Mouse (Mus musculus) neural tube, embryonic 14.5 days (tissue): ENCODE data around the gene Sfxn5. TPM values are rescaled to one million over a fixed set of nuclear protein-coding genes. Genes with fewer than 3 reads are reported as not detected.

Experiments used
- ATAC-seq: fragments of 200-750 bp; cut with Nextera tagmentation; 2 replicates; pipeline ENCODE4 v1.8.0; 2017; ENCODE audit warnings: low read depth, mild to moderate bottlenecking, moderate TSS enrichment, moderate library complexity
- H3K27ac ChIP-seq: fragments of 300-500 bp; sonication (generic); 2 replicates; pipeline ENCODE4 v1.5.1; 2014; ENCODE audit warnings: low read depth, mild to moderate bottlenecking, control low read depth, low read length, moderate library complexity, mixed read lengths
- H3K27me3 ChIP-seq: fragments of 300-500 bp; sonication (generic); 2 replicates; pipeline ENCODE4 v1.6.1; 2014; ENCODE audit warnings: low read length; ENCODE audit not compliant: control insufficient read depth, insufficient read depth
- H3K36me3 ChIP-seq: fragments of 300-500 bp; sonication (generic); 2 replicates; pipeline ENCODE4 v1.6.1; 2014; ENCODE audit warnings: low read length, mixed read lengths; ENCODE audit not compliant: control insufficient read depth, insufficient read depth
- H3K4me1 ChIP-seq: fragments of 300-500 bp; sonication (generic); 2 replicates; pipeline ENCODE4 v1.6.1; 2014; ENCODE audit warnings: low read length; ENCODE audit not compliant: control insufficient read depth, insufficient read depth
- H3K4me2 ChIP-seq: fragments of 300-500 bp; sonication (generic); 2 replicates; pipeline ENCODE4 v1.6.1; 2014; ENCODE audit warnings: mild to moderate bottlenecking, low read depth, low read length, control low read depth
- H3K4me3 ChIP-seq: fragments of 300-500 bp; sonication (generic); 2 replicates; pipeline ENCODE4 v1.5.1; 2014; ENCODE audit warnings: low read depth, low read length, control low read depth, mixed read lengths
- H3K9ac ChIP-seq: fragments of 300-500 bp; sonication (generic); replicated peaks from 2 replicates; pipeline ENCODE4 v1.6.1; 2014; ENCODE audit warnings: low read depth, mild to moderate bottlenecking, control low read depth, low read length, mixed read lengths
- H3K9me3 ChIP-seq: fragments of 300-500 bp; sonication (generic); 2 replicates; pipeline ENCODE4 v1.6.1; 2016; ENCODE audit warnings: low read length; ENCODE audit not compliant: control insufficient read depth
- WGBS: fragments of 180-500 bp; shearing (Covaris S2); extraction: QIAGEN DNeasy Blood & Tissue Kit; methylation state at CpG from one replicate; pipeline ENCODE4 v1.1.7; 2014; 5-methylcytosine and 5-hydroxymethylcytosine counted together
- polyA plus RNA-seq: library from polyadenylated mRNA; unstranded; fragments of >200 nt; fragmentation: Nextera tagmentation; extraction: Ambion mirVana; gene quantifications from 2 replicates; pipeline ENCODE4 v1.2.1, GENCODE M21; 2014

The Sfxn5 gene
- polyA plus RNA-seq, 1 experiment from 2014 or later, result 29.7 TPM

- no peak overlapping the region for H3K9ac ChIP-seq
- WGBS, result 37% methylated on average over 10 of the region's 10 CpGs
- ATAC-seq, result peak; percentile 66
Observed at GRCm38 (mm10) chr6:85293255-85294003, 39.8 kb downstream of the Sfxn5 start.

GRCm38 (mm10) chr6:85290869-85291824, 42.1 kb downstream of the Sfxn5 start:
- Histone ChIP-seq H3K4me1 (peaks cover 13% of the 10 kb centered on the region), H3K4me3 (no peak overlapping the region), H3K36me3 (no peaks in the 10 kb centered on the region), H3K27ac (no peak overlapping the region), H3K4me2 (no peak overlapping the region), H3K27me3 (no peaks in the 10 kb centered on the region), H3K9me3 (no peaks in the 10 kb centered on the region), H3K9ac (no peak overlapping the region)
- 92% methylated on average over 16 of the region's 16 CpGs for WGBS
- no peak for ATAC-seq

More at GRCm38 (mm10) chr6:85293255-85294003, 39.8 kb downstream of the Sfxn5 start:
- H3K4me2 ChIP-seq, result no peak overlapping the region
- H3K36me3 ChIP-seq, result no peaks in the 10 kb centered on the region
- peaks cover 13% of the 10 kb centered on the region for H3K4me1 ChIP-seq
- H3K9me3 ChIP-seq, result no peaks in the 10 kb centered on the region
- no peak overlapping the region; the same call in 1 of the 2 replicates for H3K27ac ChIP-seq
- no peaks in the 10 kb centered on the region for H3K27me3 ChIP-seq
- H3K4me3 ChIP-seq, result no peak overlapping the region

GRCm38 (mm10) chr6:85288193-85288857, 44.9 kb downstream of the Sfxn5 start:
- peaks cover 2% of the 10 kb centered on the region for H3K4me1 ChIP-seq
- no peaks in the 10 kb centered on the region for H3K36me3 ChIP-seq
- no peaks in the 10 kb centered on the region for H3K27me3 ChIP-seq
- no peaks in the 10 kb centered on the region for H3K9me3 ChIP-seq
- 89% methylated on average over 4 of the region's 4 CpGs for WGBS
- H3K4me3 ChIP-seq, result no peak overlapping the region
- ATAC-seq, result no peak
- H3K9ac ChIP-seq, result no peak overlapping the region
- no peak overlapping the region for H3K4me2 ChIP-seq
- H3K27ac ChIP-seq, result no peak overlapping the region

GRCm38 (mm10) chr6:85286283-85287047, 46.8 kb downstream of the Sfxn5 start:
- Histone ChIP-seq H3K4me1 (no peaks in the 10 kb centered on the region), H3K9me3 (no peaks in the 10 kb centered on the region), H3K9ac (no peak overlapping the region), H3K4me3 (no peak overlapping the region), H3K27me3 (no peaks in the 10 kb centered on the region), H3K4me2 (no peak overlapping the region), H3K27ac (no peak overlapping the region), H3K36me3 (no peaks in the 10 kb centered on the region)
- no peak for ATAC-seq
- WGBS, result 88% methylated on average over 13 of the region's 13 CpGs

- no peaks in the 10 kb centered on the region for H3K27me3 ChIP-seq
- no peak for ATAC-seq
- WGBS, result 88% methylated on average over 14 of the region's 14 CpGs
- H3K4me3 ChIP-seq, result no peak overlapping the region
- no peak overlapping the region for H3K9ac ChIP-seq
- H3K36me3 ChIP-seq, result no peaks in the 10 kb centered on the region
- H3K4me2 ChIP-seq, result no peak overlapping the region
- no peaks in the 10 kb centered on the region for H3K9me3 ChIP-seq
- H3K4me1 ChIP-seq, result no peaks in the 10 kb centered on the region
- no peak overlapping the region for H3K27ac ChIP-seq
Observed at GRCm38 (mm10) chr6:85280871-85281270, 52.4 kb downstream of the Sfxn5 start.

GRCm38 (mm10) chr6:85276571-85276970, 56.7 kb downstream of the Sfxn5 start:
- no peaks in the 10 kb centered on the region for H3K9me3 ChIP-seq
- no peak overlapping the region for H3K4me3 ChIP-seq
- no peak for ATAC-seq
- H3K27ac ChIP-seq, result no peak overlapping the region
- H3K4me1 ChIP-seq, result no peaks in the 10 kb centered on the region
- H3K4me2 ChIP-seq, result no peak overlapping the region
- 71% methylated on average over 8 of the region's 8 CpGs for WGBS
- no peaks in the 10 kb centered on the region for H3K36me3 ChIP-seq
- no peaks in the 10 kb centered on the region for H3K27me3 ChIP-seq
- H3K9ac ChIP-seq, result no peak overlapping the region

- H3K4me2 ChIP-seq, result no peak overlapping the region
- no peaks in the 10 kb centered on the region for H3K36me3 ChIP-seq
- H3K9ac ChIP-seq, result no peak overlapping the region
- no peaks in the 10 kb centered on the region for H3K4me1 ChIP-seq
- no peak overlapping the region for H3K27ac ChIP-seq
- no peak overlapping the region for H3K4me3 ChIP-seq
- no peak for ATAC-seq
- WGBS, result 89% methylated on average over 9 of the region's 9 CpGs
- no peaks in the 10 kb centered on the region for H3K27me3 ChIP-seq
- H3K9me3 ChIP-seq, result no peaks in the 10 kb centered on the region
Observed at GRCm38 (mm10) chr6:85272436-85272835, 60.8 kb downstream of the Sfxn5 start.

- H3K36me3 ChIP-seq, result no peaks in the 10 kb centered on the region
- no peaks in the 10 kb centered on the region for H3K9me3 ChIP-seq
- H3K4me2 ChIP-seq, result no peak overlapping the region
- no peak overlapping the region for H3K27ac ChIP-seq
- no peaks in the 10 kb centered on the region for H3K27me3 ChIP-seq
- no peak overlapping the region for H3K4me3 ChIP-seq
- no peak overlapping the region for H3K9ac ChIP-seq
- peaks cover 5% of the 10 kb centered on the region; the same call in 1 of the 2 replicates for H3K4me1 ChIP-seq
- WGBS, result 40% methylated on average over 6 of the region's 6 CpGs
- ATAC-seq, result no peak
Observed at GRCm38 (mm10) chr6:85266060-85266459, 67.2 kb downstream of the Sfxn5 start.
